Mouse (Mus musculus) brown adipose tissue, adult 24 weeks (tissue): ENCODE measurements at regions not wholly inside any gene's neighbourhood (a gene's known extent, or its start where the extent isn't known, plus 50 kb on each side); places are given as distances from the start of the nearest gene placed in this dataset.

Source experiments
- H3K27ac ChIP-seq: fragments of 200-500 bp; replicated peaks from 2 replicates; pipeline ENCODE4 v1.5.1; 2012; ENCODE audit warnings: low read depth, mild to moderate bottlenecking, low read length
- H3K4me1 ChIP-seq: fragments of 200-500 bp; 2 replicates; pipeline ENCODE4 v1.6.1; 2012; ENCODE audit warnings: low read length, mixed read lengths; ENCODE audit not compliant: control insufficient read depth, insufficient read depth, insufficient read length
- H3K4me3 ChIP-seq: fragments of 200-500 bp; 2 replicates; pipeline ENCODE4 v1.5.1; 2012; ENCODE audit warnings: low read depth, mild to moderate bottlenecking, low read length, moderate library complexity; ENCODE audit not compliant: insufficient read depth

DNA sequence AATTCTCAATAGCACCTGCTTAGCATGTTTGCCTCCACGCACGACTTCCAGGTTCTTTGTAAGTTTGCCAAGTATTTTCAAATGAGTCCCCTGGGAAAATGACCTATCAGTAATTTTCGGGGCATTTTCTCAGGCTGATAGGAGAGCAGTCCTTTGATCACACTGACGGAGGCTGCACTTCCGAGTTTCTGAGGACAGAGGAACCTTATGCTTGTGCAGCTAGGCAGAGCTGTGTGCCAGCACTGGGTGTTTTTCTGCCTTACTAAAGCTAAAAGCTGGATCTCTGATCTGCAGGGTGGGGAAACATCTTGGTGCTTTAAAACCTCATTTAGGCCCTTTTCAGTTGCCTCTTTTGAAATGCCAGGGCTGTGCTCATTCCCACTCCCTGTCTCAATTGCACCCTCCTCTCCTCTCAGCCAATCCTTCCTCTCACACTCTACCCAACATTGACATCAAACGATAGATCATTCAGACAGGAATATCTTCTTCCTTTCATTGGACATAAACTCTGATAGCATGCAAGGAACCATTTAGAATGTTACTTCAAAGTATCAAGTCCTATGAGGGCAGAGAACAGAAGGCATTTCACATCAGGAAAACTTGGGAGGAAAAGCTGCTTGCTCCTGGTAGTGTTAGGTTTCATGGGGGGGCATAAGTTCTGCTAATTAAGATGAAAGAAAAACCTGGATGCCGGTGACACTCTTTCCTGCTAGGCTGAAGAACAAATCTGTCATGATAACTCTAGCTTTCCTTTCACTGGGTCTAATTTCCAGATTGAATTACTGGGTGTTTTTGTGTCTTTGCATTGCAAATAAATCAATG is 95.3 kb downstream of the Lurap1l start:
- no peak overlapping the region for H3K27ac ChIP-seq

DNA sequence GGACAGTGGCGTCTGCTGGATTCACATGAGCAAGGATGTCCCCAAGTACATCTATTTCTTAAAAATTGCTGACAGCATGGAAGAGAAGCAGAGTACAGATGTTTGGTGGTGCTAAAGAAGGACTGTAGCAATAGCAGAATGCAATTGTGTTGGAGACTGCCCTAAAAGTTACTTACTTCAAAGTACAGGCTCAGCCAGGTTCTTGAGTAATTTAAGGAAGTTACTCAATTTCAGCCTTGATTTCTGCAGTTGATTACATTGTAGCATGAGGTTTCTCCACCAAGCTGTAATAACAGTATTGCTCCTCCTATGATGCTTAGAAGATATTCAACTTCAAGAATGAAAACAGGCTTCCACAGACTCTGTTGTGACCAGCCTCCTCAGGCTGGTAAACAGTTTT is 96.1 kb downstream of the Lurap1l start:
- Histone ChIP-seq H3K27ac (no peak overlapping the region), H3K4me3 (no peak overlapping the region)

More for the DNA sequence above, 95.3 kb downstream of the Lurap1l start:
- H3K4me3 ChIP-seq = no peak overlapping the region
- no peaks in the 10 kb centered on the region for H3K4me1 ChIP-seq

DNA sequence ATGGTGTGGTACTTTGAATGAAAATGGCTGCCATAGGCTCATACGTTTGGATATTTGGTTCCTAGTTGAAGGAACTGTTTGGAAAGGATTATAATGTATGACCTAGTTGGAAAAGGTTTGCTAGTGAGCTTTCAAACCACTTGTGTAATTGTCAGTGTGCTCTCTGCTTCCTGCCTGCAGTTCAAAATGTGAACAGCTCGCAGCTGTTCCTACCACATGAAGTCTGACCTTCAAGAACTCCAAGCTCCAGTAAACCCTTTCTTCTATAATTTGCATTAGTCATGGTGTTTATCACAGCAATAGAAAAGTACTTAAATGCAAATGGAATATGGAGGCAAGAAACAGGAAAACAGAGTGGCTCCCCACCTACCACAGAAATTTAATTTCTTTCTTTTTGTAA is 111.4 kb downstream of the Lurap1l start:
- Histone ChIP-seq H3K4me1 (peaks cover 2% of the 10 kb centered on the region; the same call in 1 of the 2 replicates), H3K4me3 (no peak overlapping the region), H3K27ac (no peak overlapping the region)

More for the DNA sequence above, 96.1 kb downstream of the Lurap1l start:
- no peaks in the 10 kb centered on the region for H3K4me1 ChIP-seq

DNA sequence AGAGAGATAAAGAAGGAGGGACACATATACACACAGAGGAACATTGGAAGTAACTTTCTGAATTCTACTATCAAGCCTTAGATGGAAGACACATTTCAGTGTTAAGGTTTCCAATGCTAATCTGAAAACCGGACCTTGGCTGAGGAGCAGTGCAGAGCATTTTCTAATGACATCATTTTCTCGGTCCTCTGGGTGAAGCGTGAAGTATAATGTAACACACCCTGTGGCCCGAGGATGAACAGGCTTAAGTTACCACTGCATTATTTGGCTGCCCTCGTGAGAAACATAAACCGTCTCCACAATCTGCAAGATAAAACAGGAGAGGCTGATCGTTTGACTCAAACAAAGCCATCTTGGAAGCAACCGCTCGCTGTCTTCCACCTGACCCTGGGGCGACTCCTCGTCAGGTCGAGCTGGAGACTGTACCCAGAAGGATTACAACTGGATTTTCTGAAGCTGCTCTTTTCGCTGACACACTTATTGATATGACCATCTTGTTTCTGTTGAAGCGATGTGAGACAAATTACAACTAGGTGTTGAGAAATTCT is 113.1 kb downstream of the Lurap1l start:
- H3K27ac ChIP-seq = no peak overlapping the region
- no peaks in the 10 kb centered on the region for H3K4me1 ChIP-seq
- no peak overlapping the region for H3K4me3 ChIP-seq

DNA sequence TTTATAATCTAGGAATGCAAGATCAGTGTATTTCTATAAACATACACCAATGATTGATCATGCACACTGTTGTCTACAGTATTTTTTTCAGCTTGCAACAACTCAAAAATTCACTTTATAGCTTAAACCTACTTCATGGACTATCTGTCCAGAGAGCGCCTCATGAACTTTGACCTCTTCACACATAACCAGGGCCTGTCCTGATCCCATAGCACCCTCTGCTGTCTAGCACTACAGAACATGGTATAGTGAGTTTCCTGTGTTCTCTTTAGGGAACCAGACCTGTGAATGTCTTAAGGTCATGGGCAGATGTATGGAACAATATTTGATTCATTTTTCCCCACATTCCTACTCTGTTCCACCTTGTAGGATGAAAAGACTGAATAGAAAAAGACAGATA is 117.1 kb downstream of the Lurap1l start:
- Histone ChIP-seq H3K4me1 (no peaks in the 10 kb centered on the region), H3K27ac (no peak overlapping the region), H3K4me3 (no peak overlapping the region)

DNA sequence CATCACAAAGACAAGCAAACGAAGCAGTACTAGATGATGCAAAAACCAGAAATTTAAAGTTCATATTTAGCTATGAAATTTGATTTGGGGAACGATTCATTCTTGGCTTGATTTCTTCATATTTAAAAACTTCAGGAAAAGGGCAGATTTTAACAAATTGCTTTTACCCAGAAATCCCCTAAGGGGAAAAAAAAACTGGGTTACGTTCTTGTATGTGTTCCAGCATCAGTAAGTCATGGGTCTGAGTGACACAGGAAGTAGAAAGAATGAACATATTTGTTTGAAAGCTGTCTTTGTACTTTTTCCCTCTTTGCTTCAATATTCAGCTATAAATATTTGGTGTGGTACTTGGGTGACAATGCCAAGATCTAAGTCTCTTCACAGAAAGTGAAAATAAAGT is 120.2 kb downstream of the Lurap1l start:
- Histone ChIP-seq H3K4me3 (no peak overlapping the region), H3K4me1 (no peaks in the 10 kb centered on the region), H3K27ac (no peak overlapping the region)

DNA sequence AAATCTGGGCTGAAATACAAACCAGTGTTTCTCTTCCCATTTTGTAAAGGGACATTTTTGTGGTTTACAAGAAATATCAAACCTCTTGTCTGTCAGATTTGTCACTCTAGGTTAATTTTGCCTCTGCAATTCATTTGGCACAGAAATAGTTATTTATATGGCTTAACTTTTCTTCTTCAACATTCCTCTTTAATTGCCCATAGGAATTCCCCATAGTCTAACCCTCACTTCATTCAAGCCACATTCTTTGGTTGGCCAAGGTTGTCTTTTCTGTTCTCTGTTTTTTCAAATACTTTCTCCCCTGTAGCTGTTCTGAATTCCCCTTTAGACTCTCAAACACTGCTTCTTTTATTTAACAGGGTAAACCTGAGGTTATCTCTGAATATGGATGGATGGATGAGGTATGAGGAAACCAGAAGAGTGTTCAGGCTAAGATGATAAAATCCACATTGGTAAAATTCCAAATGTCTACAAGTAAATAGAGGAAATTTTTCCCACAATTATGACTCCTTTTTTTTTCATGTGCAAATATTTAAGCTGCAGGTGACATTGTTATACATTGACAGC is 127.0 kb downstream of the Lurap1l start:
- H3K4me3 ChIP-seq = no peak overlapping the region
- no peak overlapping the region for H3K27ac ChIP-seq
- no peaks in the 10 kb centered on the region for H3K4me1 ChIP-seq

DNA sequence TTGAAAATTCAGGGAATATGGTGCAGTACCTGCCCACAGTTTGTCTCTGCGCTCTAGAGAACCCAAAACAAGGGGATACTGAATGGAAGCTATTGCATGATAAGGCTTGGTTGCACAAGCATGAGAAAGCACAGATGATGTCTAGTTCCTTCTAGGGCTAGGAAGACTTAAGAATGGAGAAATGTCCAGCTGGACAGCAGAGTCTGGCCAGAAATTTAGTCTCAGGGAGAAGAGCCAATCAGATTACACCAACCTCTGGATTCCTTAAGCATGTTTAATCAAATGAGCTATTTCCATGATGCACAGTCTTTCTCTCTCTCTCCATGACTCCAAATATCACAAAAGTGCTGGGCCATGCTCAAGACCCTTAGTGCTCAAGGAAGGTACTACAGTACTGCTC is 147.8 kb downstream of the Lurap1l start:
- no peaks in the 10 kb centered on the region for H3K4me1 ChIP-seq
- H3K4me3 ChIP-seq = no peak overlapping the region
- no peak overlapping the region for H3K27ac ChIP-seq

DNA sequence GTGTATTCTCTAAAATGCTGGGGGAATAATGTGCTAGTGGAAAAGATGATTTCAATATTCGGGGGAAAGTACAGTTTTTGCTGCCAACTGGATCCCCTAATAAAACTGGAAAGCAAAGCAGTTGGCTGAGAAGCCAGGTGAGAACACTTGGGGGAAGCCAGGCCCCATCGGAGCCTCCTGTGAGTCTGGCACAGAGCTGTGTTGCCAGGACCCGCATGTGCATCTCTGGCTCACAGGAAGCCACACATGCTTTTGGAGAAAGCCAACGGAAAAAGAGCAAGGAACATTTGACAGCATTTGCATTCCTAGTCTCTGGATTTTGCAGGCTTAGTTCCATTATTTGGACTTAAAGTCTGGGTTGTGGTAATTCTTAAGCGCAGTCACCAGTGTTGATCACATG is 148.4 kb downstream of the Lurap1l start:
- Histone ChIP-seq H3K4me3 (no peak overlapping the region), H3K4me1 (no peaks in the 10 kb centered on the region), H3K27ac (no peak overlapping the region)

DNA sequence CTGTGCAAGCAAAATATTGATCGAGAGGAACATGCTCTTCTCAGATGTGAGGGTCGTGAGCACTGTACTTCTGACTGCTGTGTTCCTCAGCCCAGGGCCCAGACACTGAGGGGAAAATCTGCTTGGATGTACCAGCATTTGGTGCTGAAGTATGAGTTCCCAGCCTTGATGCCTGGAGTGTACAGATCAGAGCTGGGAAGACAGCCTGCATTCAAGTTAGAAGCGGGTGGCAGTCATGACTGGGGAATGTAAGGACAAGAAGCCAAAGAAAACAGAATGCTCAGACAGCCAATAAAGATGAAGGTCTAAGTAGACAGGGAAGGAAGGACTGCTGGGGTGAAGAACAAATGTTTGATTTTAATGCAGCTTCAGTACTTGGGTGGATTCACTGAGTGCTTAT is 148.9 kb downstream of the Lurap1l start:
- Histone ChIP-seq H3K4me1 (no peaks in the 10 kb centered on the region), H3K27ac (no peak overlapping the region), H3K4me3 (no peak overlapping the region)

DNA sequence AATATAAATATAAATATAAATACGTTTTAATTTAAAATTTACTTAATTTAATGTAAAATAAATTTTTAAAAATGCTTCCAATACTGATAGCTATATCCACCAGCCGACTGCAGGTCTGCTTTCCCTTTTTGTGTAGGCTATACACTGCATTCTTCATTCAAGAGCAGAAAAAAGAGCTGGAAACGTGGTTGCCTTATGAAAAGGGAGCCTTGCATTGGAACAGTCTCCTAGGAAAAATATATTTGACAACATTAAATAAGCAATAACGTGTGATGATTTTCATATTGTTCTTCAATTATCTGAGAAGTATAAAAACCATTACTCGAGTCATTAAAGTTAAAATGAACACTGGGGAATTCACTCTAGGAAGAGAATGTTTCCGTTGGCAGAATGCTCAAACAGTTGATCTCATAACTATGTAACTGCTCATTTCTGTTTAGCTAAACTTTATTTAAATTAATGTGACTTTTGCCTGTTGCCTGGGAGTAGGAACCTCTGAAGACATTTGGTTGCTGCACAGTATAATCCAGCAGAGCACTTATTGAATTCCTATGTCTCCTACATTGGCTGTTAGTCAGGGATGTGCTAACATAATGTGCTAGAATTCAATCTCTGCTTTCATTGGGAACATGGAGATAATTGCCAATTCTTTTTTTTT is 172.0 kb downstream of the Lurap1l start:
- no peaks in the 10 kb centered on the region for H3K4me1 ChIP-seq
- H3K27ac ChIP-seq = no peak overlapping the region
- H3K4me3 ChIP-seq = no peak overlapping the region

DNA sequence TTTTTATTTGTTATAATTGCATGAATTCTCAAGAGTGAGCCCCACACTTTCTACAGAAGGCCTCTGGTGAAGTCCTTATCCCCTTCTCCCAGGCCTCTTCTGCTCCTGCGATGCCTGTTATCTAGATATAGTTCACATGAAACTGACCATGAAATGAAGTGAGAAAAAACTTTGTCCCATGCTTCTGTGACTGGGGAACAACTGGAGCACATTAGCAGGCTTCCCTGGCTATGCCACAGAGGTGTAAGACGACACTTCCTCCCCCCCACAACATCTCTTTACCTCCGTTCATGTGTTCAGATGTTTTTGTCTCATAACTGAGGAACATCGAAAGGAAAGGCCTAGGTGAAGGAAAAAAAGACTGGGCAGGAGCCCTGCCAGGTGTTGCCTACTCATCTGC is 174.7 kb downstream of the Lurap1l start:
- Histone ChIP-seq H3K4me1 (no peaks in the 10 kb centered on the region), H3K27ac (no peak overlapping the region), H3K4me3 (no peak overlapping the region)

DNA sequence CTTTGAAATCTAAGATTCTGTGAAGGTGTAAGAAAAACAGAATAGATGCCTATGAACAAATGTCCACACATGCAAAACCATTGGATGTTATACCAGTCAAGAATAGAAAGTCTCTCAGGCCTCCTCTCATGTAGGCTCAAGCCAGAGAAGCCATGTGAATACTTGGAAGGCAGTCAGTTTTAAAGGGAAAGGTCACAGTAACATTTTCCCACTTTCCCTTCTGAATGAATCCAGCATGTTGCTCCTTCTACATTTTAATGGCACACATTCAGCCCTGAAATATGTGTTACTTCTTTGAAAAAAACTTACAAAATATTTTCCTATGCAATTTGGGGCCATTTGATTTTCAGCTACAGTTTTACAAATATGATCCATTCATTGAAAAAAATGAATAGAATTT is 186.1 kb downstream of the Lurap1l start:
- H3K4me3 ChIP-seq = no peak overlapping the region
- H3K27ac ChIP-seq = no peak overlapping the region
- H3K4me1 ChIP-seq = no peaks in the 10 kb centered on the region

DNA sequence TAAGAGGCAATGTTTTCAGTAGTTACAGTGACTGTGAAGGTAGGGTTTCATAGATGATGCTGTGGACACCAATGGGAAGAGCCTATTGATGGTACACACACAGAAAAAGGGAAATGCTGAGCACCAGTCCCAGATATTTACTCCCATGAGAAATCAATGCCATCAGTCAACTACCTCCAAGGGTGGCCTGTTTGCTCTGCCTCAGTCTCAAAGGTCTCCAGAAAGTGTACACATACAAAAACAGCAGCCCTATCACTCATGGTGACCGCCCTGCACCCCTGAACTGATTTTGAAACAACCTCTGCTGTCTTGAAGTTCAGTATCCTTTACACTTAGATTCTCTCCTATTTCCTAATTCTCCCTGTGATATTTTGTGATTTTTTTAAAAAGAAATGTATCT is 187.2 kb downstream of the Lurap1l start:
- Histone ChIP-seq H3K4me1 (no peaks in the 10 kb centered on the region), H3K27ac (no peak overlapping the region), H3K4me3 (no peak overlapping the region)

DNA sequence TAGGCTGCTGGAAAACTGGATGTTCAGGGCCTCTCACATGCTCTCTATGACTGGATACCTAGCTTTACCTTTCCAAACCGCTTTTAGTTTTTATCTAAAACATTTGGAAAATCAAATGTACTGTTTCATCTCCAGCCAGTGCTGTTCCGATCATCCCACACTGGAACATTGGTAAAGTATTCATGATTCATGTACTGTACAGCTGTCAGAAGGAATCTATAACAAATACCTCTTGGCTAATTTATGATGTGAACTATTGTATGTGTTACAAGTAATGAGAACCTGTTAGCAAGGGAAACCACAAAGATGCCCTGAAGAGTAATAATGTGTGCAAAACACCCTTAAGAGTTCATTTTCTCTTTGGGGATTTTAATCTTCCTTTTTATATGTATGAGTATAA is 190.6 kb downstream of the Lurap1l start:
- Histone ChIP-seq H3K4me1 (no peaks in the 10 kb centered on the region), H3K27ac (no peak overlapping the region), H3K4me3 (no peak overlapping the region)
